Mouse (Mus musculus): ENCODE measurements around the gene Phospho2. TPM values are rescaled to one million over a fixed set of nuclear protein-coding genes. Genes with fewer than 3 reads are reported as not detected.
A peak's percentile ranks its signal among the peaks of the same experiment; 100 is the strongest.

The Phospho2 gene
- total RNA-seq, 2 experiments from 2014 or later = 17.8 to 27.8 TPM

- peak; percentile 33 for ATAC-seq (replicated peaks; ENCODE audit: poor library complexity, severe bottlenecking)
Measured at GRCm38 (mm10) chr2:69822361-69823128, 33.1 kb downstream of the Phospho2 start.

- peak; percentile 30 for ATAC-seq (replicated peaks; ENCODE audit: poor library complexity, severe bottlenecking)
Measured at GRCm38 (mm10) chr2:69823129-69823677, 33.8 kb downstream of the Phospho2 start.

GRCm38 (mm10) chr2:69825898-69826297 is 36.5 kb downstream of the Phospho2 start:
- ATAC-seq (replicated peaks; ENCODE audit: poor library complexity, severe bottlenecking) = no peak

GRCm38 (mm10) chr2:69826380-69826779 is 37.0 kb downstream of the Phospho2 start:
- no peak for ATAC-seq (replicated peaks; ENCODE audit: poor library complexity, severe bottlenecking)

- no peak for ATAC-seq (replicated peaks; ENCODE audit: poor library complexity, severe bottlenecking)
Measured at GRCm38 (mm10) chr2:69828031-69828430, 38.6 kb downstream of the Phospho2 start.

GRCm38 (mm10) chr2:69829680-69830079 is 40.3 kb downstream of the Phospho2 start:
- no peak for ATAC-seq (replicated peaks; ENCODE audit: poor library complexity, severe bottlenecking)

- ATAC-seq (replicated peaks; ENCODE audit: poor library complexity, severe bottlenecking) = no peak
Measured at GRCm38 (mm10) chr2:69830116-69830515, 40.7 kb downstream of the Phospho2 start.

- ATAC-seq (replicated peaks; ENCODE audit: poor library complexity, severe bottlenecking) = no peak
Measured at GRCm38 (mm10) chr2:69837244-69837967, 48.0 kb downstream of the Phospho2 start.

GRCm38 (mm10) chr2:69837996-69838395 is 48.6 kb downstream of the Phospho2 start:
- ATAC-seq (replicated peaks; ENCODE audit: poor library complexity, severe bottlenecking) = 0 out of 2 replicates have a peak, but pooled peaks have one; percentile 25

- peak; percentile 86 for ATAC-seq (replicated peaks; ENCODE audit: poor library complexity, severe bottlenecking)
Measured at GRCm38 (mm10) chr2:69838707-69839106, 49.3 kb downstream of the Phospho2 start.

- no peak for ATAC-seq (replicated peaks; ENCODE audit: poor library complexity, severe bottlenecking)
Measured at GRCm38 (mm10) chr2:69840261-69840660, 50.8 kb downstream of the Phospho2 start.

GRCm38 (mm10) chr2:69849215-69849614 is 59.8 kb downstream of the Phospho2 start:
- ATAC-seq (replicated peaks; ENCODE audit: poor library complexity, severe bottlenecking) = no peak

Other genes starting within 250 kb of the Phospho2 start
- not detected in 2 replicates for gene Lrp2, start 203.6 kb upstream of the Phospho2 start, total RNA-seq (2014; fragmentation: Nextera tagmentation)
- 0.22 TPM in 1 of 2 replicates, not detected in the other for gene Lrp2, start 203.6 kb upstream of the Phospho2 start, total RNA-seq (2017)
- gene Bbs5, start 142.5 kb upstream of the Phospho2 start, total RNA-seq (2014; fragmentation: Nextera tagmentation) = 18.0 and 19.5 TPM in 2 replicates
- gene Bbs5, start 142.5 kb upstream of the Phospho2 start, total RNA-seq (2017) = 5.2 and 8.7 TPM in 2 replicates
- gene Klhl41, start 119.5 kb upstream of the Phospho2 start, total RNA-seq (2014; fragmentation: Nextera tagmentation) = not detected in 2 replicates
- 0.09 and 0.26 TPM in 2 replicates for gene Klhl41, start 119.5 kb upstream of the Phospho2 start, total RNA-seq (2017)
- 16.4 and 19.6 TPM in 2 replicates for gene Fastkd1, start 76.1 kb upstream of the Phospho2 start, total RNA-seq (2014; fragmentation: Nextera tagmentation)
- gene Fastkd1, start 76.1 kb upstream of the Phospho2 start, total RNA-seq (2017) = 14.3 and 16.8 TPM in 2 replicates
- gene Ppig, start 67.1 kb upstream of the Phospho2 start, total RNA-seq (2014; fragmentation: Nextera tagmentation) = 89.5 and 93.1 TPM in 2 replicates
- 97.5 and 111 TPM in 2 replicates for gene Ppig, start 67.1 kb upstream of the Phospho2 start, total RNA-seq (2017)
- gene Ccdc173, start within 50 bp of the Phospho2 start, total RNA-seq (2014; fragmentation: Nextera tagmentation) = 1.8 and 2.5 TPM in 2 replicates
- 2.1 and 3.0 TPM in 2 replicates for gene Ccdc173, start within 50 bp of the Phospho2 start, total RNA-seq (2017)
- 10.8 and 14.6 TPM in 2 replicates for gene Klhl23, start 32.3 kb downstream of the Phospho2 start, total RNA-seq (2014; fragmentation: Nextera tagmentation)
- gene Klhl23, start 32.3 kb downstream of the Phospho2 start, total RNA-seq (2017) = 31.5 and 33.6 TPM in 2 replicates
- 279 TPM in 2 replicates for gene Ssb, start 71.9 kb downstream of the Phospho2 start, total RNA-seq (2014; fragmentation: Nextera tagmentation)
- 479 and 601 TPM in 2 replicates for gene Ssb, start 71.9 kb downstream of the Phospho2 start, total RNA-seq (2017)
- gene Mettl5, start 96.0 kb downstream of the Phospho2 start, total RNA-seq (2014; fragmentation: Nextera tagmentation) = 21.1 and 28.7 TPM in 2 replicates
- gene Mettl5, start 96.0 kb downstream of the Phospho2 start, total RNA-seq (2017) = 46.0 and 48.8 TPM in 2 replicates
- gene Ubr3, start 107.6 kb downstream of the Phospho2 start, total RNA-seq (2014; fragmentation: Nextera tagmentation) = 35.2 and 40.8 TPM in 2 replicates
- gene Ubr3, start 107.6 kb downstream of the Phospho2 start, total RNA-seq (2017) = 33.3 and 41.9 TPM in 2 replicates
- gene Myo3b, start 249.5 kb downstream of the Phospho2 start, total RNA-seq (2014; fragmentation: Nextera tagmentation) = not detected in 2 replicates
- not detected in 2 replicates for gene Myo3b, start 249.5 kb downstream of the Phospho2 start, total RNA-seq (2017)

All from granulocyte monocyte progenitor cell, adult 5-6 weeks (primary cell).